Mouse (Mus musculus): ENCODE data around the gene Cd207. TPM values are rescaled to one million over a fixed set of nuclear protein-coding genes. Genes with fewer than 3 reads are reported as not detected.

The Cd207 gene
- polyA plus RNA-seq, 1 experiment from 2014 or later = 1.3 TPM

- H3K27me3 ChIP-seq (ENCODE audit: control insufficient read depth, insufficient read depth, low read depth, low read length) = peaks cover 99% of the 10 kb centered on the region
- ATAC-seq (ENCODE audit: low read depth) = peak; percentile 76
- no peak within 1 kb of the TSS for H3K9ac ChIP-seq (ENCODE audit: low read depth, low read length)
- H3K9me3 ChIP-seq (replicated peaks; ENCODE audit: control insufficient read depth, low read length) = no peaks in the 10 kb centered on the region
- no peak within 1 kb of the TSS for H3K27ac ChIP-seq (ENCODE audit: low read length)
- H3K4me3 ChIP-seq (ENCODE audit: low read depth, low read length) = peak within 1 kb of the TSS; percentile 43
- peaks cover 3% of the 10 kb centered on the region; the same call in 1 of the 2 replicates for H3K4me1 ChIP-seq (ENCODE audit: control insufficient read depth, low read depth, low read length)
- H3K4me2 ChIP-seq (ENCODE audit: low read depth, low read length) = peak within 1 kb of the TSS; percentile 49
- H3K36me3 ChIP-seq (ENCODE audit: control insufficient read depth, insufficient read depth) = no peaks in the 10 kb centered on the region
- WGBS (ENCODE audit: insufficient replicate concordance) = under 1% methylated on average over 46 of the region's 46 CpGs
These were observed 33.5 kb upstream of the Cd207 start, which contains the start of gene Vax2 for GRCm38 (mm10) chr6:83711067-83711675. Gene Vax2 (plus strand): TSS chr6:83711264.

- ATAC-seq (ENCODE audit: low read depth) = peak; percentile 19; the same call in 1 of the 2 replicates
- 2% methylated on average over 32 of the region's 32 CpGs for WGBS (ENCODE audit: insufficient replicate concordance)
These were observed 32.9 kb upstream of the Cd207 start for GRCm38 (mm10) chr6:83710361-83711066.

GRCm38 (mm10) chr6:83707738-83708510, 30.3 kb upstream of the Cd207 start:
- H3K4me2 ChIP-seq (ENCODE audit: low read depth, low read length) = no peak overlapping the region
- WGBS (ENCODE audit: insufficient replicate concordance) = 7% methylated on average over 6 of the region's 6 CpGs

More at GRCm38 (mm10) chr6:83710361-83711066, 32.9 kb upstream of the Cd207 start:
- Histone ChIP-seq H3K4me2 (ENCODE audit: low read depth, low read length) (peak overlapping the region; percentile 49), H3K9me3 (replicated peaks; ENCODE audit: control insufficient read depth, low read length) (no peaks in the 10 kb centered on the region), H3K27me3 (ENCODE audit: control insufficient read depth, insufficient read depth, low read depth, low read length) (peaks cover 99% of the 10 kb centered on the region), H3K9ac (ENCODE audit: low read depth, low read length) (no peak overlapping the region), H3K36me3 (ENCODE audit: control insufficient read depth, insufficient read depth) (no peaks in the 10 kb centered on the region), H3K27ac (ENCODE audit: low read length) (no peak overlapping the region), H3K4me3 (ENCODE audit: low read depth, low read length) (peak overlapping the region; percentile 43), H3K4me1 (ENCODE audit: control insufficient read depth, low read depth, low read length) (peaks cover 3% of the 10 kb centered on the region; the same call in 1 of the 2 replicates)

GRCm38 (mm10) chr6:83704701-83705100, 27.0 kb upstream of the Cd207 start:
- ATAC-seq (ENCODE audit: low read depth) = no peak
- peaks cover 92% of the 10 kb centered on the region for H3K27me3 ChIP-seq (ENCODE audit: control insufficient read depth, insufficient read depth, low read depth, low read length)
- no peaks in the 10 kb centered on the region for H3K36me3 ChIP-seq (ENCODE audit: control insufficient read depth, insufficient read depth)
- no peak overlapping the region for H3K4me3 ChIP-seq (ENCODE audit: low read depth, low read length)
- H3K4me1 ChIP-seq (ENCODE audit: control insufficient read depth, low read depth, low read length) = no peaks in the 10 kb centered on the region
- 23% methylated on average over 5 of the region's 5 CpGs for WGBS (ENCODE audit: insufficient replicate concordance)
- H3K4me2 ChIP-seq (ENCODE audit: low read depth, low read length) = no peak overlapping the region
- H3K27ac ChIP-seq (ENCODE audit: low read length) = no peak overlapping the region
- H3K9me3 ChIP-seq (replicated peaks; ENCODE audit: control insufficient read depth, low read length) = no peaks in the 10 kb centered on the region
- H3K9ac ChIP-seq (ENCODE audit: low read depth, low read length) = no peak overlapping the region

More at GRCm38 (mm10) chr6:83707738-83708510, 30.3 kb upstream of the Cd207 start:
- H3K4me1 ChIP-seq (ENCODE audit: control insufficient read depth, low read depth, low read length) = peaks cover 3% of the 10 kb centered on the region; the same call in 1 of the 2 replicates
- H3K4me3 ChIP-seq (ENCODE audit: low read depth, low read length) = no peak overlapping the region
- ATAC-seq (ENCODE audit: low read depth) = no peak
- no peak overlapping the region for H3K9ac ChIP-seq (ENCODE audit: low read depth, low read length)
- no peak overlapping the region for H3K27ac ChIP-seq (ENCODE audit: low read length)
- no peaks in the 10 kb centered on the region for H3K9me3 ChIP-seq (replicated peaks; ENCODE audit: control insufficient read depth, low read length)
- H3K36me3 ChIP-seq (ENCODE audit: control insufficient read depth, insufficient read depth) = no peaks in the 10 kb centered on the region
- peaks cover 98% of the 10 kb centered on the region for H3K27me3 ChIP-seq (ENCODE audit: control insufficient read depth, insufficient read depth, low read depth, low read length)

GRCm38 (mm10) chr6:83704294-83704693, 26.6 kb upstream of the Cd207 start:
- H3K36me3 ChIP-seq (ENCODE audit: control insufficient read depth, insufficient read depth) = no peaks in the 10 kb centered on the region
- ATAC-seq (ENCODE audit: low read depth) = no peak
- no peak overlapping the region for H3K27ac ChIP-seq (ENCODE audit: low read length)
- no peak overlapping the region for H3K4me3 ChIP-seq (ENCODE audit: low read depth, low read length)
- 10% methylated on average over 1 of the region's 1 CpGs for WGBS (ENCODE audit: insufficient replicate concordance)
- H3K4me1 ChIP-seq (ENCODE audit: control insufficient read depth, low read depth, low read length) = no peaks in the 10 kb centered on the region
- no peaks in the 10 kb centered on the region for H3K9me3 ChIP-seq (replicated peaks; ENCODE audit: control insufficient read depth, low read length)
- H3K4me2 ChIP-seq (ENCODE audit: low read depth, low read length) = no peak overlapping the region
- H3K27me3 ChIP-seq (ENCODE audit: control insufficient read depth, insufficient read depth, low read depth, low read length) = peaks cover 92% of the 10 kb centered on the region
- no peak overlapping the region for H3K9ac ChIP-seq (ENCODE audit: low read depth, low read length)

- WGBS (ENCODE audit: insufficient replicate concordance) = 2% methylated on average over 10 of the region's 10 CpGs
- Histone ChIP-seq H3K9me3 (replicated peaks; ENCODE audit: control insufficient read depth, low read length) (no peaks in the 10 kb centered on the region), H3K4me3 (ENCODE audit: low read depth, low read length) (no peak overlapping the region), H3K27ac (ENCODE audit: low read length) (no peak overlapping the region), H3K36me3 (ENCODE audit: control insufficient read depth, insufficient read depth) (no peaks in the 10 kb centered on the region), H3K9ac (ENCODE audit: low read depth, low read length) (no peak overlapping the region), H3K4me1 (ENCODE audit: control insufficient read depth, low read depth, low read length) (no peaks in the 10 kb centered on the region), H3K27me3 (ENCODE audit: control insufficient read depth, insufficient read depth, low read depth, low read length) (peaks cover 92% of the 10 kb centered on the region), H3K4me2 (ENCODE audit: low read depth, low read length) (no peak overlapping the region)
- no peak for ATAC-seq (ENCODE audit: low read depth)
These were observed 26.0 kb upstream of the Cd207 start for GRCm38 (mm10) chr6:83703722-83704078.

- H3K4me3 ChIP-seq (ENCODE audit: low read depth, low read length) = no peak overlapping the region
- no peak overlapping the region for H3K4me2 ChIP-seq (ENCODE audit: low read depth, low read length)
- H3K9ac ChIP-seq (ENCODE audit: low read depth, low read length) = no peak overlapping the region
- 2% methylated on average over 27 of the region's 27 CpGs for WGBS (ENCODE audit: insufficient replicate concordance)
- H3K4me1 ChIP-seq (ENCODE audit: control insufficient read depth, low read depth, low read length) = no peaks in the 10 kb centered on the region
- H3K27ac ChIP-seq (ENCODE audit: low read length) = no peak overlapping the region
- peaks cover 92% of the 10 kb centered on the region for H3K27me3 ChIP-seq (ENCODE audit: control insufficient read depth, insufficient read depth, low read depth, low read length)
- H3K36me3 ChIP-seq (ENCODE audit: control insufficient read depth, insufficient read depth) = no peaks in the 10 kb centered on the region
- no peak for ATAC-seq (ENCODE audit: low read depth)
- no peaks in the 10 kb centered on the region for H3K9me3 ChIP-seq (replicated peaks; ENCODE audit: control insufficient read depth, low read length)
These were observed 25.5 kb upstream of the Cd207 start for GRCm38 (mm10) chr6:83703000-83703721.

GRCm38 (mm10) chr6:83702146-83702999, 24.7 kb upstream of the Cd207 start:
- Histone ChIP-seq H3K27me3 (ENCODE audit: control insufficient read depth, insufficient read depth, low read depth, low read length) (peaks cover 92% of the 10 kb centered on the region), H3K4me3 (ENCODE audit: low read depth, low read length) (no peak overlapping the region), H3K4me1 (ENCODE audit: control insufficient read depth, low read depth, low read length) (no peaks in the 10 kb centered on the region), H3K9ac (ENCODE audit: low read depth, low read length) (no peak overlapping the region), H3K36me3 (ENCODE audit: control insufficient read depth, insufficient read depth) (no peaks in the 10 kb centered on the region), H3K4me2 (ENCODE audit: low read depth, low read length) (no peak overlapping the region), H3K27ac (ENCODE audit: low read length) (no peak overlapping the region), H3K9me3 (replicated peaks; ENCODE audit: control insufficient read depth, low read length) (no peaks in the 10 kb centered on the region)
- ATAC-seq (ENCODE audit: low read depth) = no peak
- WGBS (ENCODE audit: insufficient replicate concordance) = 1% methylated on average over 53 of the region's 53 CpGs
